Mouse (Mus musculus): ENCODE data around the gene Cenpb. TPM values are rescaled to one million over a fixed set of nuclear protein-coding genes. Genes with fewer than 3 reads are reported as not detected.

Gene Cenpb
- polyA plus RNA-seq, 1 experiment from 2014 or later: 4.5 TPM

Other genes with a start within 250 kb of the Cenpb start
- 0.23 and 0.52 TPM in 2 replicates for gene Gfra4, start 137.0 kb downstream of the Cenpb start, polyA plus RNA-seq (2015; fragmentation: Nextera tagmentation; extraction: Ambion mirVana)
- 0.45 and 0.71 TPM in 2 replicates for gene Adam33, start 116.3 kb downstream of the Cenpb start, polyA plus RNA-seq (2015; fragmentation: Nextera tagmentation; extraction: Ambion mirVana)
- gene Siglec1, start 93.3 kb downstream of the Cenpb start, polyA plus RNA-seq (2015; fragmentation: Nextera tagmentation; extraction: Ambion mirVana): 0.49 and 0.56 TPM in 2 replicates
- 2.1 and 2.2 TPM in 2 replicates for gene Hspa12b, start 52.8 kb downstream of the Cenpb start, polyA plus RNA-seq (2015; fragmentation: Nextera tagmentation; extraction: Ambion mirVana)
- not detected in 2 replicates for gene Gm11037, start 46.6 kb downstream of the Cenpb start, polyA plus RNA-seq (2015; fragmentation: Nextera tagmentation; extraction: Ambion mirVana)
- 124 and 129 TPM in 2 replicates for gene 1700037H04Rik, start 20.0 kb downstream of the Cenpb start, polyA plus RNA-seq (2015; fragmentation: Nextera tagmentation; extraction: Ambion mirVana)
- gene Cdc25b, start 6.9 kb upstream of the Cenpb start, polyA plus RNA-seq (2015; fragmentation: Nextera tagmentation; extraction: Ambion mirVana): 171 and 201 TPM in 2 replicates
- 1.1 and 1.2 TPM in 2 replicates for gene Spef1, start 7.2 kb upstream of the Cenpb start, polyA plus RNA-seq (2015; fragmentation: Nextera tagmentation; extraction: Ambion mirVana)
- 18.1 and 19.7 TPM in 2 replicates for gene Ap5s1, start 27.0 kb upstream of the Cenpb start, polyA plus RNA-seq (2015; fragmentation: Nextera tagmentation; extraction: Ambion mirVana)
- 27.1 and 31.1 TPM in 2 replicates for gene Mavs, start 54.0 kb upstream of the Cenpb start, polyA plus RNA-seq (2015; fragmentation: Nextera tagmentation; extraction: Ambion mirVana)
- 21.9 and 27.8 TPM in 2 replicates for gene Pank2, start 82.4 kb upstream of the Cenpb start, polyA plus RNA-seq (2015; fragmentation: Nextera tagmentation; extraction: Ambion mirVana)
- gene Rnf24, start 172.8 kb upstream of the Cenpb start, polyA plus RNA-seq (2015; fragmentation: Nextera tagmentation; extraction: Ambion mirVana): 0.46 and 0.60 TPM in 2 replicates

Data from liver, embryonic 13.5 days (tissue).